Mouse (Mus musculus) cerebellum, adult 11-12 months (tissue): ENCODE results near the gene Gtf2a1l.

Experiments
- DNase-seq: peaks from one replicate; pipeline ENCODE4 v3.0.0; 2022

The Gtf2a1l gene

DNA sequence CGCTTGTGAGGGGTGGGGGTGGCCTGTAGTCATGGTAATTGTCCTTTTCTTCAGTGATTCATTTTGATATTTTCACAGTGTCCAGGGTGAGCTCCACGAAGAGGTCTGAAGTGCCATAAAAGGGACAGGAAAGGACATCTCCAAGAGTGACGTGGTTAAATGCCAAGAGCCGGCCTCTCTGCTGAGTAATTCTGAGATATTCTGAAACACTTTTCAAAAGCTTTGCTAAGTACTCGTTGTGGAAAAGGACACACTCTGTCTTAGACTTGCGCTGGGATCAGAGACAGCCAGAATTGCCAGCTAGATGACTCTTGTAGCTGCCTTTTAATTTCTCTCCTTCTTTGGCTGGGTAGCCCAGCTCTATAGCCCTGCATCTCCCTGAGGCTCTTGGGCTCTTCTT, 9.9 kb upstream of the Gtf2a1l start:
- no peak for DNase-seq

DNA sequence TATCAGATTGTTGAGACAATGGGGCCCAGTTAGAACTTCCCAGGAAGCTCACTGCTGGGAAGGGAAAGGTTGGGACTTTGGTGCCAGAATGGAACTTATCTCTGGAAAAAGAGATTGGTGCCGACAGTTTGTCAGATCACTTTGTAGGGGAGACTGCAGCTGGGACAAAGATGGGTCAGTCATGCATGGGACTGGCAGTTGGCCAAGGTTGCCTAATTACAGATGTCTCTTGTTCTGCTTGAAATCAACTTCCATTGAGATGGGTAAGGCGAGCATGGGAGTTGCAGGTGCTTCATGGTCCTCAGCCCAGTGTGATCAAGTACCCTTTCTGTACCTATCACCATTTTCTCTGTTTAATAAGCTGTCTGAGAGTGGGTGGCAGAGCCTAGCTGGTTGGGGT, 2.4 kb upstream of the Gtf2a1l start:
- no peak for DNase-seq

DNA sequence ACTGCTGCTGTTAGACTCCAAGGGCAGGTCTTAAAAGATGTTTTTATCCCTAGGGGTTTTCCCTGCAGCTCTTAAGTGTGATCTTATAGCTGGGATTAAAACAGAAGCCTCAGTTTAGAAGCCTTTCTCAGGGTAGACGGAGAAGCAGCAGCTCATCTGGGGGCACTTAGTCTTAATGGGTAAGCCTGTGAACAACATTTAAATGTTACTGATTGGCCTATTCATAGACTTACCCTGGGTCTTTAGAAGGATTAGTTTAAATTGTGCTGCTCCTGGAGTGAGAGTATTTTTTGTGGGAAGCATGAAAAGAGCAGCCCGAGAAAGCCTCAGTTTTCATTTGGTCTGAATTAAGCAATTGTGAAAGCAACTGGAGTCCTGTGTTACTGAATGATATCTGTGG, 1.5 kb downstream of the Gtf2a1l start:
- no peak for DNase-seq

DNA sequence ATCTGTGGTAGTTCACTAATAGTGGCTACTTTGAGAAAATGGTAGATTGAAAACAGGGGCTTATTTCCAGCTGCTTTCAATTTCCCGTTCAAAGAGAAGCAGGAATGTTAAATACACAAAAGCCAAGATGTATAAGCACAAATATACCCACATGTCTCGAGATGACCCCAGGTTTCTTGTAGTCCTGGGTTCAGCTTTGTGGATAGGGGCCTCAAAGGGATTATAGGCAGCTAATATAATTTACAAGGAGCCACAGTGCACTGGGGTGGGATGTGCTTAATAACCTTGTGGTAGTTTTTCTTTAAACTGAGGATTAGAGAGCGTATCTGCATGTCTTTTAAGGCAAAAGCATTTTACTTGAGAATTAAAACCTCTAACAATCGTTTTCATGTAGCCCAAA, 2.3 kb downstream of the Gtf2a1l start:
- DNase-seq, result no peak

DNA sequence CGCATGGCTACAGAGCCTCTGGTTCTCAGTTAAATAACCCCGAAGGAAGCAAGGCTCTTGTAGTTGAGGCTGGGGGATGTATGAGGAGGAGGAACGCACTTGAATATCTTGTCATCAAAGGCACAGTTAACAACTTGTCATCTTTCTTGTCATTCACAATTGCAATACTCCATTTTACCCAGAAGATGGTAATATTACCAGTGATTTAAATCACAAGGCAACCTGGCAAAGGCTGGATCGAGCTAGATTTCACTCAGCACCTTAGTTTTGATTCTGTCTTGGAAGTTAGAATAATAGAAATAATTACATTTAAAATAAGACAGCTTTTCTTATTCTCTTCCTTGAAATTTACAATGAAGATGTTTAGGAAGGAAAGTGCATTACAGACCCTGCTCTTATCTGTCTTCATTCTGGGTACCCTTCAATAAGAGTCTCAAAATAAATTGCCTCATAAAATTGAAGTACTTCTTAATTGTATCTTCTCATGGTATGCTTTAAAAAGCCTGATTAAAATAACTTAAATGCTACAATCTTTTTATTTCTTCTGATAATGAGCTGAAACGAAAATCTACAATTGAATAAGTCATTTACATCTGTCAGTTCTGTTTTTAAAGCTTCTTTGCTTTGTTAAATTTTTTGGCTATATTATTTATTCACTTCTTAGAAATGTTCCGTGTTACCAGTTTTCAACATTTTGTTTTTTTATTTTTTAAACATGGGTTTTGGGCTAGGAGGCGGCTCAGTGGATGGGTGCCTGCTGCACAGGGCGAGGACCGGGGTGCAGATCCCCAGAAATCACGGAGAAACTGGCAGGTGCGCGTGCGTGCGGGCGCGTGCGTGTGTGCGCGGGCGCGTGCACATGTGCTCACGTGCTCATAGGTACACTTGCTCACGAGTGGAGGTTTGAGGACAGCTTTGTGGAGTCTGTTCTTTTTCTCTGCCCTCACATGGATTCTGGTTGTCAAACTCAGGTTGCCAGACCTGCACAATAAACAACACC, 7.2 kb downstream of the Gtf2a1l start:
- DNase-seq, result no peak

DNA sequence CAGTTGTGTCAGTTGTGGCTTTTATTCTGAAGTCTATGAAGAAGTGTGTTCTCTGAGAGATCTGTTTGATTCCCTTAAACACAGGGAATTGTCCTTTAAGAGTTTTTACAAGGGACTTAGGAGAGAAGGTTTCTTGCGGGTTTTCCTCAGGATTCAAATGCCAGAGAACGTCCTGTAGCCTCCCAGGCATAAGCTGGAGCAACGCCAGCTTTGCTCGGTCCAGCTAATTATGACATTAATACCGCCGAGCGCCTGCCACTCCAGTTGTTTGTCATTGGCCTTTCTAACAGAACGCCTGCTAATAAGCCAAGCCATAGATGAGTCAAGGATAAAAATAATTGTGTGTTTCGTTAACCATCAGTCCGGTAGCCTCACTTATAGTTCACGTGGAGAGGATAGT, 19.8 kb downstream of the Gtf2a1l start:
- DNase-seq, result no peak

DNA sequence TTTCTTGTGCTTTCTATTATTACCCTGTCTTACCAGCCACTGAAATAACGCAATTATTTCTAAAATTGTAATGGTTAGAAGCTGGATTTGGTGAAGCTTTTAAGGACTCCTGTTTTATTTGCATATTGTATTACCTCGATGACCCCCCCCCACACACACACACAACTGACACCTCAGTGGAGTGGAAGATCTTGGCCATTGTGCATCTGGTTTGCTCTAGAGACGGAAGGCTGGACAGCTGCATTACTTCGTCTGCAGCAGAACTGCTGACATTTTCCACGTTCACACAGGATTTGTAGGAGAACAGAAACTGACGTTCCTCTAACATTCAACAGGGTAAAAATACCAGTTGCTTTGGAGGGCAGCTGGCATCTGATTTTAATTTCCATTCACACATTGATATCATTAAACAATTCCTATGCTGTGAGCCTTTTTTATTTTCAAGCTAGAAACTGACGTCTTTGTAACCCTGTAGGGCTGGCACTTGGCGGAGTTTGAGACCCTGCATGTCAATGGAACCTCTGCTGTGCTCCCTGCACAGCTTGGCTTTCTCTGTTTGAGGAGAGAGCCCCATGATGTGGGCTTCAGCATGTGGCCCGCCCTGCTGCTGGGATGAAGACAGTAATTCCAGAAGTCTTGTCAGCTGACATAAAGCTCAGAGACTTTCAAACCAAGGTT, 28.3 kb downstream of the Gtf2a1l start:
- no peak for DNase-seq

DNA sequence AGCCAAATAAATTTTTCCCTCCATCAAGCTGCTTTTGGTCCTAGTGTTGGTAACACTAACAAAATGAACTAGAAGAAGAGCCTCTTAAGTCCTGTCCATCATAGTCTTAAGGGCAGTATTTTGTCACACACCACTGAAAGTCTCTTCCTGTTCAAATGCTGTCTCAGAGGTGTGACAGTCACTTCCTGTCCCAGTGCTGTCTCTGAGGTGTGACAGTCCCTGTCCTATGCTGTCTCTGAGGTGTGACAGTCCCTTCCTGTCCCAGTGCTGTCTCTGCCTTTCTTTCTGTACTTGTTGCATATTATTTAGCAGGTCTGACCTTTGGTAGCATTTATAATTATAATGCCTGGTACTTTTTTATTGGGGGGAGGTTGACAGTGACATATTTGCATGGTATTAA, 32.4 kb downstream of the Gtf2a1l start:
- DNase-seq, result no peak

DNA sequence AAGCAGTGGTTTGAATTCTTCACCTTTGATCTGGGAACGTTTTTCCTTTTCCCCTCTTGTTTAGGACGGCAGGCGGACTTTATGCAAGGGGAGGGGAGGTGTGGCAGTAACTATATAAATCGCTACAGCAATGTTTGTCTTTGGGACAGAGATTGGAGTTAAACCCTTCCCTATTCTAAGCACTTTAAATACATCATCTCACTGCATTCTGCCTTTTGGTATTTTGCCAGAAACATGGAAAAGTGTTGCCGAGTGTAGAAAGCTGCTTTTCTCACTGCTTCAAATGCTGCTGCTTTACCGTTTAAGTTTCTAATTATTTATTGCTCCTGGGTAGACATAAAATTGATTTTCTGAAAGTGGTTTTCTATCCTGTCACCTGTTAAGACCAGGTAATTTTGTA, 33.9 kb downstream of the Gtf2a1l start:
- DNase-seq, result no peak

DNA sequence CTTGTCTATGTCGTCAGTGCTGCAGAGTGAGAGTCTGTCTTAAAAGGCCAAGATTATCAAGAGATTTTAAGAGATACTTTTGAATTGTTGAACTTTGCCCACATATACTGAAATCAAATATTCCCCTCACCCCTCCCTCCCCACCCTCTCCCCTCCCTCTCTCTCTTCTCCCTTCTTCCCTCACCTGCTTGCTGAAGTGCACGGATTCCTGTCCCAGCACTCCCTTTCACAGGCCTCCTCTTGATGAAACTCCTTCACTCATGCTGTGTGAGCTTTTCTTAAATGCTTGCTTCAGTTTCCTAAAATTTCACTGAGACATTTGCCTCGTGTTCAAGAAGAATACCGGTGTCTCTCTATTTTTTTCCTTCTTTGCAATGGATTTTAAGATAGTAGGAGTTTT, 34.7 kb downstream of the Gtf2a1l start:
- no peak for DNase-seq

DNA sequence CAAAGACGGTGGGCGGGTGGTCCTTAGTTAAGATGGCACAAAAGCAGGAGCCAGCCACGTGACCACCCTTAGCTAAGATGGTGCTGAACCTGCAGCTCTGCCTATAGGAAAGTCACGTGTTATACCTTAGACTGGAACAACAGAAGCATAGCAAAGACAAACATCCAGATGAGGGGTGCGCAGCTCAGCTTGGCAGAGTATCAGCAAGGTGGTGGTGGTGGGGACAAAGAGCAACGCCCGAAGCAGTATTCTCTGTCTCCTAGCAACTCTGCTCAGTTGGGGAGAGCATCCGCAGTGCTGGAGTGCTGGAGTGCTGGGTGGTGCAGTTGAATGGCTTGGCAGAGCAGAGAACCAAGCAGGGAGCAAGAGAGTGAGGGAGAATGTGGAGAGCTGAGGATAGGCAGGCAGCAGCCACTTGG, 37.8 kb downstream of the Gtf2a1l start:
- no peak for DNase-seq

DNA sequence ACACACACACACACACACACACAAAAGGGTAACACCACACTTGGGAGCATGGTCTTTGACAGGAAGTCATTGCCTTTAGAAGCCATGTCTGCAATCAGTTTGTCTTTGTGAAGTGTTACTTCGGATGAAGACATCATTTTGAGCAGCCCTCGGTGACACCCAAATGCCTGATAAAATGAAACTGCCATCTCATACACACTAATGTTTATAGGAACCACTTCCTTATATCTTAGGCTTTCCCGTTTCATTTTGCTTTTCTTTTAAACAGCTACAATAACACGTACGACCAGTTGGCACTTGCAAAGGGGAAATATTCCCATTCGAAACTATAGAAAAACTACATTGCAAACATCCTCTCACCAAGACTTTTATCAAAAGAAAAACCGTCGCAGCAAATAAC, 81.2 kb downstream of the Gtf2a1l start:
- no peak for DNase-seq

DNA sequence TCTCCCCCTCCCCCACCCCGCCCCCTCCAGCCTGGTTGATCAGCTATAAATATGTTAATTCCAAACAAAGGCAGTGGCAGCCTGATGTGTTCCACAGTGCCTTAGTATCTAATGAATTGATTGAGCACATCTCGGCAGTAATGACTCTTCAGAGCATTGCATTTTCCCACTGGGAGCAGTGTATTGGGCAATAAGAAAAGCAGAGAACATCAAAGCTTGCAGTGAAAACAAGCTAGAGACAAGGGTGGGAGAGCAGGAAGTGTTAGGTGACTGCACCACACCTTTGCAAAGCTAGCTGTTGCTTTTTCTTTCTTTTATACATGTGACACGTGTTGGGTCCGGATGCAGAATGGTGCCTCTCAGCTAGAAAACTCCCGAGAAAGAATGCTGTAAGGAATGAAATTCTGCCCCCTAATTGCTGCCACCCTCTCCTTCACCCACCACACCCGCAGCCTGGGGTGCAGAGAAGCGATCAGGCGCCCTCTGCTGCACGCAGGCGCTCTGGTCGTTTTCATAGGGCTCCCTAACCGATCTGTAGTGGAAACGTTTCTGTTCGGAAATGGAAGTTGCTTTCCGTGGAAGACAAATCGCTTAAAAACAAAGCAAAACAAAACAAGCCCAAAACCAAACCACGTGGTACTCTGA, 84.5 kb downstream of the Gtf2a1l start:
- DNase-seq, result no peak

DNA sequence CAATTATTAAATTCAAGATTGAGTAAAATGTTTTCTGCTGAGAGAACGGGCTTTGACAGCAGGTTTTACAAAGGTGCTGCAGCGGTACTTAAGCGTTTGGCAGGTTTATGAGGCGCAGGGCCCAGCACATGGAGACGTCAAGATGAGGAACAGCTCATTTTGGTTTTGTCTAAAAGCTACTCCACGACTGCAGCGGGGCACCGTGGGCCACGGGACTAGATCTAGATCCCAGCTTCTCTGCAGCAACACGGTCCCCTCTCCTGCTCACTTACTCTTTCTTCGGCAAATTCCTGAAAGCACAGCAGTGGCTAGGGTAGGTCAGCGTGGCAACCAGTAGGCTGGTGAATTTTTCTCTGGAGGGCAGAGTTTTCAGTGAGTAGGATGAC, 85.0 kb downstream of the Gtf2a1l start:
- no peak for DNase-seq

DNA sequence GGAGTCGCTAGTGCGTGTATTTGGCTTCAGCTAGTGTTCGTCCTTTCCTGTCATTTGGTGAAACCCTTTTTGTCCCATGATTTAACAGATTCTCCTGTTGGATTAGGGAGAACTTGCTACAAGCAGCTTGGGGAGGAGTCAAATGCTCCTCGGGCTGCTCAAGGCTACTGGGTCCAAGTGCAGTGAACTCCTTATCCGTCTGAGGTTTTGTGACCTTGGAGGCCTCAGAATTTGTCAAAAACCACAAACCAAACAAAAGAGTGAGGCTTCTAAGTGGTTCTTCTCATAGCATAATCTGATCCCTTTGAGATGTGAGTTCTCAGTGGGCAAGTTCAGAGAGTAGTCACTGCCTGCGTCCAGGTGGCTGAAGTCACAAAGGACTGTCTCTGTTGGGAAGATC, 87.3 kb downstream of the Gtf2a1l start:
- DNase-seq, result no peak

DNA sequence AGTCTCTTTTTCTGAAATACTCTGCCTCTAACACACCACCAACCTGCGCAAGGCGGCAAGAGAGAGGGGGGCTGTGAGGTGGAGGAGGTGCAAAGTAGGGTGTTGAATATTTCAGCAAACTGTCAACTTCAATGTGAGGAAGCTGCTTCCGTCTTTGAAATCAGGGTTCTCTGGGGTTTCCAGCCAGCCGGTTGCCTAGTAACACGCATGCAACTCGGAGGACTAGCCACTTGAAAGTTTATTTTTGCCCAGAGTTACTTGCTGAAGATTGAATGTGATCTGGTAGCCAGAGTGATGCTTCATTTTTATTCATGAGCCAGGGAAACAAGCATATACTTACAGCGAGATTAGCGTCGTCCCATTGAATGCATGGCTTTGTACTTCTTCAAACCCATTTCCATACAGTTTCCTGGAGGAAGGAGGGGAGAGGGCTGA, 89.6 kb downstream of the Gtf2a1l start:
- no peak for DNase-seq

DNA sequence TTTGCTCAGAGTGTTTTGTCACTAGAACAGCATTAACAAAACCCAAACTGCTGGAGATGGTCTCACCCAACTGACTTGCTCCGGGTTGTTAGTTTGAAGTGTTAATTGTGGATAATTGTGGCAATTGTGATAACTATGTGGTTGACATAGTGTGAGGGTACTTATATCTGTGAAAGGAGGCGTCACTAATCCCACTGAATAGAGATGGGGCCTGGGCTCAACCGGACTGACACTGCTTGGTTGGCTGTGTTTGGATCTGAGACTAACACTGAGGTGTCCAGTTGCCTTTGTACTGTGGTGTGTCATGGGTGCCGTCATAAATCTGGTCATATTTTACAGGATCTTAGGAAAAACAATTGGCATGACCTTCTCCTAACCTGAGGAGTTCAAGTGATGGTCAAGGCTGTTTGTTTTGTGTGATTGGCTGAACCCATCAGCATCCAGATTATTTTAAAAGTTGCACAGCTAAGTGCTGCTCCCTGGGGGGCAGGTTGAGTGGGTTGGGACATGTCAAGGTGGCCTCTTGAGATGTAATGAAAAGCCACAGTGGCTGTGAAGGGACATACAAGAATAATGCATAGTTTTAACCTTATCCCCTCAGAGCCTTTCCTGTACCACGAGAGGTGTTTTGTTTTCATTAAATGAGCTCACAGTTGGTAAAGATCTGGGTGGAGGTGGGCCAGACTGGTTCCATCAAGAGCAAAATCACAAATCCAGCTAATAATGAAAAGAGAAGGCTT, 95.1 kb downstream of the Gtf2a1l start:
- no peak for DNase-seq

DNA sequence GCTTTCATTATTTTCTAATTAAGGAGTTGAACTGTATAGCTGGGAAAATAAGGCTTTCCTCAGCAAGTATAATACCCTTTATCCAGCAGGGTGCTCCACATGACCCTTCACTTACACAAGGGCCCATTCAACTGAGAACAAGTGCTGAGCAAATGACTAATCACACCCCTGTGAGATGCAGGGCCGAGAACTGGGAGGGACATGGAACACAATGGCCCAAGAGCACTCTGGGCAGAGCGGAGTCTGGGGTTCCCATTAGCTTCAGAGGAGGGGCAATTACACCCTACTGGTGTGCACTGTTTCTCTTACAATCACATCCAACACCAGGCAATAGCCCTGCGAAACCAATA, 95.7 kb downstream of the Gtf2a1l start:
- DNase-seq, result no peak
